Mouse (Mus musculus) neutrophil, adult 5-6 weeks (primary cell): Measurements from ENCODE around the gene Pkn1. TPM values are rescaled to one million over a fixed set of nuclear protein-coding genes. Genes with fewer than 3 reads are reported as not detected.

Source experiments
- ATAC-seq: fragments of 151-379, 151-347 bp; 2 replicates; pipeline ENCODE4 v1.8.0; 2017; ENCODE audit warnings: mild to moderate bottlenecking, moderate TSS enrichment; ENCODE audit not compliant: insufficient number of reproducible peaks, poor library complexity, low FRiP score, severe bottlenecking; ENCODE audit errors: extremely low read depth
- total RNA-seq: library from RNA; stranded (forward); fragments of 200-1000 nt; gene quantifications from 2 replicates; pipeline ENCODE4 v1.2.3, GENCODE M21; 2017

The Pkn1 gene
- total RNA-seq, 1 experiment from 2014 or later: 387 TPM

- no peak for ATAC-seq
These were observed 26.6 kb upstream of the Pkn1 start for GRCm38 (mm10) chr8:83725521-83726102.

GRCm38 (mm10) chr8:83724697-83725482, 25.9 kb upstream of the Pkn1 start:
- peak; percentile 50 for ATAC-seq

- no peak for ATAC-seq
These were observed 24.6 kb upstream of the Pkn1 start for GRCm38 (mm10) chr8:83723447-83724083.

- no peak for ATAC-seq
These were observed 23.7 kb upstream of the Pkn1 start for GRCm38 (mm10) chr8:83722631-83723030.

- no peak for ATAC-seq
These were observed 22.5 kb upstream of the Pkn1 start for GRCm38 (mm10) chr8:83721405-83722025.

- no peak for ATAC-seq
These were observed 20.7 kb upstream of the Pkn1 start for GRCm38 (mm10) chr8:83719693-83720092.

GRCm38 (mm10) chr8:83719048-83719447, 20.1 kb upstream of the Pkn1 start:
- no peak for ATAC-seq

- ATAC-seq: no peak
These were observed 17.6 kb upstream of the Pkn1 start for GRCm38 (mm10) chr8:83716563-83716962.

- no peak for ATAC-seq
These were observed 16.8 kb upstream of the Pkn1 start for GRCm38 (mm10) chr8:83715771-83716170.

GRCm38 (mm10) chr8:83715031-83715690, 16.2 kb upstream of the Pkn1 start, which contains the start of gene Ddx39:
Ddx39 (plus strand) TSS chr8:83715177.
- peak; percentile 87 for ATAC-seq

GRCm38 (mm10) chr8:83714676-83715030, 15.7 kb upstream of the Pkn1 start:
- ATAC-seq: no peak

- no peak for ATAC-seq
These were observed 8.6 kb upstream of the Pkn1 start for GRCm38 (mm10) chr8:83707554-83707953.

GRCm38 (mm10) chr8:83706411-83706810, 7.4 kb upstream of the Pkn1 start:
- no peak for ATAC-seq

GRCm38 (mm10) chr8:83703426-83703825, 4.4 kb upstream of the Pkn1 start:
- ATAC-seq: no peak

- no peak for ATAC-seq
These were observed 1.6 kb upstream of the Pkn1 start for GRCm38 (mm10) chr8:83700423-83701085.

- ATAC-seq: no peak
These were observed 587 bp upstream of the Pkn1 start for GRCm38 (mm10) chr8:83699566-83699965.

GRCm38 (mm10) chr8:83698291-83698660, 703 bp downstream of the Pkn1 start:
- ATAC-seq: peak; percentile 81

GRCm38 (mm10) chr8:83697374-83698220, 1.4 kb downstream of the Pkn1 start:
- peak; percentile 29; the same call in 1 of the 2 replicates for ATAC-seq
